Mouse (Mus musculus) limb, embryonic 15.5 days (tissue): ENCODE results near the gene Pwp2. TPM values are rescaled to one million over a fixed set of nuclear protein-coding genes. Genes with fewer than 3 reads are reported as not detected.
A peak's percentile ranks its signal among the peaks of the same experiment; 100 is the strongest.
"Not testable (repeated sequence)": the region's sequence is repeated elsewhere in the genome, so short reads cannot be mapped to it uniquely, and the experiment has no call there.

Experiments
- ATAC-seq: fragments of 200-750 bp; cut with Nextera tagmentation; 2 replicates; pipeline ENCODE4 v1.8.0; 2017; ENCODE audit warnings: low read depth, moderate TSS enrichment; ENCODE audit not compliant: insufficient number of reproducible peaks, low FRiP score, low TSS enrichment
- H3K27ac ChIP-seq: fragments of 300-500 bp; sonication (generic); 2 replicates; pipeline ENCODE4 v1.5.1; 2015; ENCODE audit warnings: moderate library complexity, mild to moderate bottlenecking, inconsistent platforms
- H3K27me3 ChIP-seq: fragments of 300-500 bp; sonication (generic); 2 replicates; pipeline ENCODE4 v1.6.1; 2015; ENCODE audit warnings: inconsistent platforms
- H3K36me3 ChIP-seq: fragments of 300-500 bp; sonication (generic); 2 replicates; pipeline ENCODE4 v1.6.1; 2015; ENCODE audit warnings: inconsistent platforms
- H3K4me1 ChIP-seq: fragments of 300-500 bp; sonication (generic); 2 replicates; pipeline ENCODE4 v1.6.1; 2015; ENCODE audit warnings: inconsistent platforms
- H3K4me2 ChIP-seq: fragments of 300-500 bp; sonication (generic); 2 replicates; pipeline ENCODE4 v1.6.1; 2015; ENCODE audit warnings: mild to moderate bottlenecking, inconsistent platforms
- H3K4me3 ChIP-seq: fragments of 300-500 bp; sonication (generic); 2 replicates; pipeline ENCODE4 v1.5.1; 2015; ENCODE audit warnings: mild to moderate bottlenecking, inconsistent platforms
- H3K9ac ChIP-seq: fragments of 300-500 bp; sonication (generic); 2 replicates; pipeline ENCODE4 v1.6.1; 2015; ENCODE audit warnings: inconsistent platforms
- H3K9me3 ChIP-seq: fragments of 300-500 bp; sonication (generic); 2 replicates; pipeline ENCODE4 v1.6.1; 2016; ENCODE audit warnings: inconsistent platforms
- WGBS: fragments of 180-500 bp; shearing (Covaris S2); methylation state at CpG from one replicate; pipeline ENCODE4 v1.1.7; 2015; 5-methylcytosine and 5-hydroxymethylcytosine counted together
- polyA plus RNA-seq: library from polyadenylated mRNA; unstranded; fragments of >200 nt; fragmentation: Nextera tagmentation; extraction: Ambion mirVana; gene quantifications from 2 replicates; pipeline ENCODE4 v1.2.1, GENCODE M21; 2015

Pwp2 gene
- polyA plus RNA-seq, 1 experiment from 2014 or later, result 18.5 TPM

GRCm38 (mm10) chr10:78216376-78217083 lies 31.6 kb upstream of the Pwp2 start:
- H3K4me1 ChIP-seq, result no peaks in the 10 kb centered on the region
- H3K9me3 ChIP-seq, result no peaks in the 10 kb centered on the region

DNA sequence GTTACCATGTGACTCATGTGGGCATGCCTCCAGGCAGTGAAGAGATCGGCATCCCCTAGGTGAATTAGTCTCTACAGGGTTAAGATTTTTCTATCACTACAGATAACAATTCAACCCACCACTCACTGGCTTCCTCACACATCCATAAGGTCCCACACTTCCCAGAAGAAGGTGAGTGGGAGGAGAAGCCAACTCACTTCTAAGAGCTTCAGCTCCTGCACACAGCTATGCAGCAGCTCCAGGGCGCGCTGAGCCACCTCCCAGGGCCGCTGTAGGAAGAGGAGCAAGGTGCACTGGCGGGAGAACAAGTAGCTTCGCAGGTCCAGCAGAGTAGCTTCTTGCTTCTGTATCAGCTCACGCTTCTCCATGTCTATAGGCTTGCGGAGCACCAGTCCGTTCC lies 29.4 kb upstream of the Pwp2 start:
- ATAC-seq, result no peak
- H3K27me3 ChIP-seq, result no peaks in the 10 kb centered on the region
- peaks cover 91% of the 10 kb centered on the region for H3K36me3 ChIP-seq
- no peaks in the 10 kb centered on the region for H3K9me3 ChIP-seq
- no peak overlapping the region for H3K9ac ChIP-seq
- H3K27ac ChIP-seq, result no peak overlapping the region
- H3K4me2 ChIP-seq, result no peak overlapping the region
- H3K4me1 ChIP-seq, result no peaks in the 10 kb centered on the region
- 97% methylated on average over 9 of the region's 9 CpGs for WGBS
- H3K4me3 ChIP-seq, result no peak overlapping the region

More at GRCm38 (mm10) chr10:78216376-78217083, 31.6 kb upstream of the Pwp2 start:
- Histone ChIP-seq H3K4me2 (no peak overlapping the region), H3K4me3 (no peak overlapping the region), H3K9ac (no peak overlapping the region), H3K36me3 (peaks cover 87% of the 10 kb centered on the region), H3K27ac (no peak overlapping the region), H3K27me3 (no peaks in the 10 kb centered on the region)
- 91% methylated on average over 6 of the region's 6 CpGs for WGBS
- no peak for ATAC-seq

DNA sequence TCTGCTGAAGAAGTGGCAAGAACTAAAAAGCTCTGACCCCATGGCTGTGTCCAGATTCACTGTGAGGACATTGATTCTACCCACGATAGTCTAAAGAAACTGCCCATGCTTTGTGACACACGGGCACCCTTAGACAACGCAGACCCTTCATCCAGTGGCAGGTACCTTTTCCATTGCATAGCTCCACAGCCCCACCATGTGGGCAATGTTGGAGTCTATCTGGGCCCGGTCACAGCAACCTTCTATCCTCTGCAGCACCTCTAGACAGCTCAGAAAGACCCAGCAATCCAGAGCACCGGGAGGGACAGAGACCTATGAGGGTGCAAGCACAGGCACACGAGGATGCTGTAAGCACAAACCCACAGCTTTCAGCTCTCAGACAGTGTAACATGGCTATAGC lies 26.4 kb upstream of the Pwp2 start:
- 74% methylated on average over 6 of the region's 6 CpGs for WGBS
- Histone ChIP-seq H3K9me3 (no peaks in the 10 kb centered on the region), H3K4me1 (no peaks in the 10 kb centered on the region), H3K9ac (no peak overlapping the region), H3K27me3 (no peaks in the 10 kb centered on the region), H3K4me3 (no peak overlapping the region), H3K36me3 (peaks cover 93% of the 10 kb centered on the region), H3K4me2 (no peak overlapping the region), H3K27ac (no peak overlapping the region)
- no peak for ATAC-seq

DNA sequence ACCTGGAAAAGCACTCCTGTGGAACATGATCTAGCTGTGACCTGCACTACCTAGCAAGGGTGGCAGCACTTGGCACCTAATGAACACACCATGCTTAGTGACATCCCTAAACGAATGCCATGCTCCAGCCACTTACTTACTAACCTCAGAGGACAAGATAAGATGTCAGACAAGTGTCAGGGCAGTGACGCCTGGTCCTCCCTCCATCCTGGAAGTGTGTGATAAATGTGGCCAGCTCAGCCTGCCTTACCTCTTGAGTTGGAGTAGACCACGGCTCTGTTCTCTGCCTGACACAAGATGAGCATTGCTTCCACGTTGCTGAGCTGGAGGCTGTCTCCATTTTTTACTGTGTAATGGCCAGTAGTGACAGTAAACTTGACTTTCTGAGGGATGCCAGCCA lies 16.2 kb upstream of the Pwp2 start:
- Histone ChIP-seq H3K9ac (no peak overlapping the region), H3K4me3 (no peak overlapping the region), H3K4me1 (no peaks in the 10 kb centered on the region), H3K4me2 (no peak overlapping the region), H3K27me3 (no peaks in the 10 kb centered on the region), H3K27ac (no peak overlapping the region), H3K9me3 (no peaks in the 10 kb centered on the region), H3K36me3 (peaks cover 98% of the 10 kb centered on the region)
- 87% methylated on average over 4 of the region's 4 CpGs for WGBS
- no peak for ATAC-seq

- H3K4me1 ChIP-seq, result no peaks in the 10 kb centered on the region
- ATAC-seq, result no peak
- no peak overlapping the region for H3K4me2 ChIP-seq
- H3K27ac ChIP-seq, result no peak overlapping the region
- peaks cover 100% of the 10 kb centered on the region for H3K36me3 ChIP-seq
- H3K27me3 ChIP-seq, result no peaks in the 10 kb centered on the region
- H3K9me3 ChIP-seq, result no peaks in the 10 kb centered on the region
- no peak overlapping the region for H3K9ac ChIP-seq
- 93% methylated on average over 5 of the region's 5 CpGs for WGBS
- no peak overlapping the region for H3K4me3 ChIP-seq
Measured at GRCm38 (mm10) chr10:78192933-78193332, 8.0 kb upstream of the Pwp2 start.

- not testable (repeated sequence) for H3K4me2 ChIP-seq, H3K9ac ChIP-seq, ATAC-seq, H3K27ac ChIP-seq, H3K27me3 ChIP-seq, H3K9me3 ChIP-seq, H3K4me3 ChIP-seq
- Histone ChIP-seq H3K36me3 (peaks cover 61% of the 10 kb centered on the region), H3K4me1 (peaks cover 17% of the 10 kb centered on the region)
- WGBS, result 86% methylated on average over 4 of the region's 4 CpGs
Measured at GRCm38 (mm10) chr10:78186076-78186475, 1.1 kb upstream of the Pwp2 start.

- Histone ChIP-seq H3K36me3 (peaks cover 61% of the 10 kb centered on the region), H3K27ac (peak overlapping the region; percentile 71), H3K4me2 (peak overlapping the region; percentile 92), H3K9ac (peak overlapping the region; percentile 56), H3K9me3 (no peaks in the 10 kb centered on the region), H3K4me3 (peak overlapping the region; percentile 77), H3K4me1 (peaks cover 17% of the 10 kb centered on the region), H3K27me3 (no peaks in the 10 kb centered on the region)
- ATAC-seq, result no peak
- 15% methylated on average over 9 of the region's 9 CpGs for WGBS
Measured at GRCm38 (mm10) chr10:78185381-78185725, 404 bp upstream of the Pwp2 start.

DNA sequence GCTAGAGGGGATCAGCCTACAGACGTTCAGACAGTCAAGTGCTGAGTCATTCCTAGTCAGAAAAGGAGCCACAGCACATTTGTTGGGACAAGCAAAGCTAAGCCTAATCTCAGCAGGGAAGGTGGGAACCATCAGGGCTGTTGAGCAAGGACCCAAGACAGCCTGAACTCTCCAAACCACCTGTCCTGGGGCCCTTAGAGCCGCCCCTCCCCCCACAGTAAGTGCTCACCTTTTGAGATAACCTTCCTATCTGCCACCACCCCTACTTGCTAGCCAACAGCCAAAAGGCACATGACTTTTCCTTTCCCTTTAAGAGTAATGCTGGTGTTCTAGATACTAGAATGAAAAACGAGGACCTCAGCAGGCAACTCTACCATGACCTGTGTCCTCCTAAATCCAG lies 1.4 kb downstream of the Pwp2 start:
- ATAC-seq, result no peak
- Histone ChIP-seq H3K4me1 (peaks cover 17% of the 10 kb centered on the region), H3K4me2 (no peak overlapping the region), H3K36me3 (peaks cover 61% of the 10 kb centered on the region), H3K4me3 (no peak overlapping the region), H3K27me3 (no peaks in the 10 kb centered on the region), H3K9ac (no peak overlapping the region), H3K27ac (no peak overlapping the region), H3K9me3 (no peaks in the 10 kb centered on the region)
- 80% methylated on average over 3 of the region's 3 CpGs for WGBS

DNA sequence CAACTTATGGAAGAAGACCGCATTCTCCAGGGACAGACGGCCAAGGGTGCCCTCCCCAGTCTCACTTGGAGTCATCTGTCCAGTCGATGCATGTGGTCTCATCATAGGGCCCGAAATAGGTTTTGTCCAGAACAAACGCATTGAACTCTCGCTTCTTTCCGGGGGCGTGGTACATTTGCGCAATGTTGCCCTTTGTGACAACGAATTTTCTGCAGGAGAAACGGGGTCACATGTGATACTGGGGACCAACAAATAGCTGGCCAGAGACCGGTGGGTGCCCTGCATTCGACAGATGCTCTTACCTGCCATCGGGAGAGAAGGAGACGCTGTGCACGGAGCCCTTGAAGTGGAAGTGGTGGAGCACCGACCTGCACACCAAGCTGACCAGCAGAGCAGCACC lies 2.6 kb downstream of the Pwp2 start:
- no peak overlapping the region for H3K27ac ChIP-seq
- H3K9me3 ChIP-seq, result no peaks in the 10 kb centered on the region
- H3K4me1 ChIP-seq, result peaks cover 17% of the 10 kb centered on the region
- no peaks in the 10 kb centered on the region for H3K27me3 ChIP-seq
- ATAC-seq, result no peak
- 95% methylated on average over 17 of the region's 17 CpGs for WGBS
- H3K36me3 ChIP-seq, result peaks cover 61% of the 10 kb centered on the region
- no peak overlapping the region for H3K4me2 ChIP-seq
- no peak overlapping the region for H3K4me3 ChIP-seq
- H3K9ac ChIP-seq, result no peak overlapping the region

DNA sequence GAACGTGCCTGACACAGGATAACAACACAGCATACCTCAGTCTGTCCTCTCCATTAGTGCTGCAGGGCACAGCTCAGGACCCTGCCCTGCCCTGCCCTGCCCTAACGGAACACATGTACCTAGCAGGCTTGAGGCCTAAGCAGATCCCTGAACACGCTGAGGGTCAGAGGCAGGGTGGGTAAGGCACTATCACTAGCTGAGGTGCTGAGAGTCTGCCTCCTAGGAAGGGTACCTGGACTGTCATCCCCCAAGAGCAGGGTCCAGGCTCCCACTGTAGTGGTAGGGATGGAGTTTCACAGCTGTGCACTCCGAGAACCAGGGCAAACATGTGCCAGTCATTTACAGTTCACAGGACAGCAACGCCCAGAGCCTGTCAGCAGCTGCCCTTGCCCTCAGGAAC lies 10.5 kb downstream of the Pwp2 start:
- Histone ChIP-seq H3K4me3 (no peak overlapping the region), H3K36me3 (peaks cover 88% of the 10 kb centered on the region), H3K4me1 (peaks cover 5% of the 10 kb centered on the region; the same call in 1 of the 2 replicates), H3K9me3 (no peaks in the 10 kb centered on the region), H3K27me3 (no peaks in the 10 kb centered on the region), H3K27ac (no peak overlapping the region), H3K9ac (no peak overlapping the region), H3K4me2 (no peak overlapping the region)
- WGBS, result 91% methylated on average over 5 of the region's 5 CpGs
- ATAC-seq, result no peak

DNA sequence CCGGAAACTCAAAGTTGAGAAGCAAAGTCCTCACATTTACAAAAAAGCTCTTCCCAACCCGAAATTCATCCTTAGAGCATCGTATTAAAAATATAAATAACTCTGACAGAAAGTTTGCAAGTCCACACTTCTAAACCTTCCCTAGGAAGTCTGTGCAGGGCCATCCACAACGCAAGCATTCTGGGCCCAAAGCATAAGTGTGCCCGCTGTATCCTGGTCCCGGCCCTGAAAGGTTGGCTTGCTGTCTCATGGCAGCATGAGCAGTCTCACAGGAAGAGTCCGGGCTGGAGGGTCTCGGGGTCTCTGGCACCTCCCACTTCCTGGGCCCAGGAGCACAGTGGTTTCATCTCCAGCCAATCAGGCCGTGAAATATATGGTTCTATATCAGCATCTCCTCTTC lies 13.4 kb downstream of the Pwp2 start:
- ATAC-seq, result no peak
- Histone ChIP-seq H3K36me3 (peaks cover 71% of the 10 kb centered on the region), H3K27me3 (no peaks in the 10 kb centered on the region), H3K9me3 (no peaks in the 10 kb centered on the region), H3K4me3 (no peak overlapping the region), H3K9ac (no peak overlapping the region), H3K4me1 (peaks cover 16% of the 10 kb centered on the region), H3K4me2 (no peak overlapping the region), H3K27ac (no peak overlapping the region)
- WGBS, result 92% methylated on average over 9 of the region's 9 CpGs

GRCm38 (mm10) chr10:78171057-78171456 lies 13.9 kb downstream of the Pwp2 start:
- H3K27ac ChIP-seq, result no peak overlapping the region
- no peak overlapping the region for H3K9ac ChIP-seq
- no peaks in the 10 kb centered on the region for H3K27me3 ChIP-seq
- no peaks in the 10 kb centered on the region for H3K9me3 ChIP-seq
- H3K4me1 ChIP-seq, result peaks cover 16% of the 10 kb centered on the region
- H3K4me3 ChIP-seq, result no peak overlapping the region
- no peak for ATAC-seq
- peaks cover 71% of the 10 kb centered on the region for H3K36me3 ChIP-seq
- WGBS, result 96% methylated on average over 7 of the region's 7 CpGs
- no peak overlapping the region for H3K4me2 ChIP-seq

DNA sequence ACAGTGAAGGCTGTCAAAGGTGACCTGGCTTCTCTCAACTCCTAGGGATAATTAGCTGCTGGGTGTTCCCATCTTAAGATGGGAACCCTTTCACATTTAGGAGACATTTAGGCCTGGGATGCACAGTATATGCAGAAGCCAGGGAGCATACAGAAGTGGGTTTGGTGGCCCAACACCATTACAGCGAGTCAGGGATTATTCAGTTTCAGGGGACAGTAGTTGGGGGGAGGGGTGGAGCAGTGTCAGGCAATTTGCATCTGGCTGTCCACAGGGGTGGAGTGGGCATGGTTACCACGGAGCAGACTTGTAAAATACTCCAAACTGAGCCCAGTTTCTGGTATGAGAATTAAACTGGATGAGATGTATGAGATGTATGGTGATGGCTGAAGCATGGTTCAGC lies 14.5 kb downstream of the Pwp2 start:
- Histone ChIP-seq H3K36me3 (peaks cover 71% of the 10 kb centered on the region), H3K9me3 (no peaks in the 10 kb centered on the region), H3K4me1 (peaks cover 16% of the 10 kb centered on the region), H3K4me2 (peak overlapping the region; percentile 85), H3K4me3 (no peak overlapping the region), H3K9ac (no peak overlapping the region), H3K27me3 (no peaks in the 10 kb centered on the region), H3K27ac (0 out of 2 replicates have a peak overlapping the region, but pooled peaks have one; percentile 59)
- no peak for ATAC-seq
- 48% methylated on average over 2 of the region's 2 CpGs for WGBS
